Mouse (Mus musculus) lung, adult 2 months (tissue): ENCODE data around the gene Cdk11b.

Source experiments
- CTCF ChIP-seq: fragments of 200-500 bp; IDR thresholded peaks from 2 replicates; pipeline ENCODE4 v1.5.1; 2011; ENCODE audit warnings: mild to moderate bottlenecking, low read length, control low read depth; ENCODE audit not compliant: insufficient read depth
- POLR2A ChIP-seq: fragments of 200-500 bp; IDR thresholded peaks from 2 replicates; pipeline ENCODE4 v1.6.1; 2011; ENCODE audit warnings: low read depth, mild to moderate bottlenecking, control low read depth, low read length, borderline replicate concordance; ENCODE audit errors: extremely low read depth

DNA sequence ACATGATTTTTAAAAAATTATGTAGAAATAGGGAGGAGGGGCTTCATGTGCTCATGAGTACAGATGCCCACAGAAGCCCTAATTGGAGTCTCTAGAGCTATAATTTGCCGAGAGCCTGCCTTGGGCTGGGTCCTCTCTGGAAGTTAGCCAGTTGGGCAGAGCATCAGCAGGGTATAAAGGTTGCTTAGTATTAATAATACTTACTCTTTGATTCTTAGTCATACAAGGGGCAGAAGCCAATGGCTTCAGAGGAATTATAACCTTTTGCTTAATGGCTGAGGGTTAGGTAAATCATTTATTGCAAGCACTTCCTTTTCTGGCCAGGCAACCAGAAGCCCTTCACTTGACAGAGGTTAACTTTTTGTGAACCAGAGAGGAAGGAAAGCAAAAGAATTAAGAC is 18.9 kb downstream of the Cdk11b start:
- TF ChIP-seq CTCF (no peak), POLR2A (no peak)
